In the genomic region with DNA sequence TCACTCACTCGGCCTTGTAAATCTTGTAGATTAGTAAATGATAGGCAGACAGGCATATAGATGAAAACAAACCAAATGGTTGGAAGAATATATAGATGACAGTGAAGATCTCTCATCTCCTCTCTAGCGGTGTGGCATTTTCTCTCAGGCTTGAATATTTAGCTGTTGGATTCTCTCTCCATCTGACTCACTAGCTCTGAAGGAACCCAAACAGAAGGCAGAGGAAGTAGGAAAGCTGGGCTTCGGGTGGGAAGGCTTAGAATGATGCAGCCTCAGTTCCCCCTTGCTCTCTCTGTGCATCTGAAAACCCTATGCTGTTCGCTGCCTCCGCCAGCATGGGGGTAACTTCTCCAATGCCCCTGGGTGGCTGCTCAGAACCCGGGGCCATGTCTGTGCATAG, we compare ENCODE assay signal across 31 mouse cellular contexts.
DNase-seq lines count a peak whose midpoint lies in the region; TF ChIP-seq lines count a peak whose summit lies in the region.
"Had no signal": no experiment of that assay in that cellular context is flagged by ENCODE, and none has a peak within 500 bp of the region (broad histone marks: within the 10 kb centered on the region; RNA-seq: fewer than 3 reads in every experiment).

No protein-coding gene starts in this region.

- H3K27ac ChIP-seq in left cerebral cortex, adult 2 months, result peak overlapping the region; percentile 80
- H3K27ac ChIP-seq: embryonic facial prominence, embryonic 12.5 days; forebrain, embryonic 15.5 days; heart, adult 2 months; hindbrain, embryonic 10.5 days; hindbrain, embryonic 15.5 days; limb, embryonic 10.5 days; limb, embryonic 15.5 days; liver, embryonic 13.5 days; macrophage; midbrain, embryonic 15.5 days had no signal

- no peak overlapping the region; the same call in 1 of the 2 replicates for H3K4me3 ChIP-seq in left cerebral cortex, adult 2 months
- H3K4me3 ChIP-seq: embryonic facial prominence, embryonic 12.5 days; forebrain, embryonic 15.5 days; heart, adult 2 months; heart, embryonic 12.5 days; hindbrain, embryonic 10.5 days; hindbrain, embryonic 15.5 days; limb, embryonic 10.5 days; limb, embryonic 15.5 days; liver, embryonic 13.5 days; midbrain, embryonic 15.5 days had no signal

- no peak for DNase-seq in left cerebral cortex, adult 2 months (ENCODE audit: extremely low spot score in 1 of 2, low spot score in 2 of 2)
- DNase-seq in left cerebral cortex, adult 11 months (ENCODE audit: low spot score), result no peak
- peak; percentile 42 for DNase-seq in right cerebral cortex, postnatal 25 days
- no peak for DNase-seq in right cerebral cortex, postnatal 14 days
- DNase-seq in layer of hippocampus, adult 8-10 months (ENCODE audit: low spot score in 2 of 2), result peak; percentile 47 to 48
- no peak for DNase-seq in lung, postnatal 14 days
- no peak for DNase-seq in adrenal gland, adult 2 months
- DNase-seq: adrenal gland, postnatal 10 days; B cell, adult 2 months; cerebellum, adult 11 months; cerebellum, adult 9-10 months; cerebellum, postnatal 36 days; embryo, embryonic 11 days; gastrocnemius, postnatal 25 days; heart, adult 2 months; kidney, adult 11 months; kidney, postnatal 14 days; liver, embryonic 13.5 days; lung, adult 18-20 months; spleen, adult 18-20 months; thymus, adult 18-20 months; thymus, postnatal 25 days had no signal

- intact Hi-C loops in left cerebral cortex, adult 2 months (cut with DNase I), result no loop called here

- TF ChIP-seq CTCF in left cerebral cortex, adult 2 months (IDR thresholded peaks at IDR 0.05), result no peak

Comparison
In these comparisons a context has a peak if more than half of its experiments do, and no peak if none do; other contexts are left out.
1. DNase-seq: peak in right cerebral cortex, postnatal 25 days (single experiment) and layer of hippocampus, adult 8-10 months (2 of 2); none in left cerebral cortex, adult 2 months (0 of 2), left cerebral cortex, adult 11 months (single experiment), right cerebral cortex, postnatal 14 days (single experiment), lung, postnatal 14 days (single experiment) and adrenal gland, adult 2 months (single experiment).